Mouse (Mus musculus) kidney, embryonic 16.5 days (tissue): ENCODE data around the gene Kif1b. TPM values are rescaled to one million over a fixed set of nuclear protein-coding genes. Genes with fewer than 3 reads are reported as not detected.
"Not testable (repeated sequence)": the region's sequence is repeated elsewhere in the genome, so short reads cannot be mapped to it uniquely, and the experiment has no call there.

Experiments used
- ATAC-seq: fragments of 200-750 bp; cut with Nextera tagmentation; 2 replicates; pipeline ENCODE4 v1.8.0; 2017; ENCODE audit warnings: moderate TSS enrichment; ENCODE audit not compliant: low FRiP score, low TSS enrichment
- H3K27ac ChIP-seq: fragments of 300-500 bp; sonication (generic); 2 replicates; pipeline ENCODE4 v1.5.1; 2014; ENCODE audit warnings: low read length
- H3K27me3 ChIP-seq: fragments of 300-500 bp; sonication (generic); 2 replicates; pipeline ENCODE4 v1.6.1; 2014; ENCODE audit warnings: low read length, control low read depth, mixed read lengths; ENCODE audit not compliant: insufficient read depth
- H3K36me3 ChIP-seq: fragments of 300-500 bp; sonication (generic); 2 replicates; pipeline ENCODE4 v1.6.1; 2014; ENCODE audit warnings: low read length, control low read depth, mixed read lengths; ENCODE audit not compliant: insufficient read depth
- H3K4me1 ChIP-seq: fragments of 300-500 bp; sonication (generic); 2 replicates; pipeline ENCODE4 v1.6.1; 2014; ENCODE audit warnings: low read length, control low read depth, mixed read lengths; ENCODE audit not compliant: insufficient read depth
- H3K4me2 ChIP-seq: fragments of 300-500 bp; sonication (generic); replicated peaks from 2 replicates; pipeline ENCODE4 v1.6.1; 2014; ENCODE audit warnings: low read depth, low read length
- H3K4me3 ChIP-seq: fragments of 300-500 bp; sonication (generic); 2 replicates; pipeline ENCODE4 v1.5.1; 2014; ENCODE audit warnings: mild to moderate bottlenecking, low read length
- H3K9ac ChIP-seq: fragments of 300-500 bp; sonication (generic); replicated peaks from 2 replicates; pipeline ENCODE4 v1.6.1; 2014; ENCODE audit warnings: low read length
- H3K9me3 ChIP-seq: fragments of 300-500 bp; sonication (generic); 2 replicates; pipeline ENCODE4 v1.6.1; 2016; ENCODE audit warnings: low read length, control low read depth
- WGBS: fragments of 180-500 bp; shearing (Covaris S2); extraction: QIAGEN DNeasy Blood & Tissue Kit; methylation state at CpG from one replicate; pipeline ENCODE4 v1.1.7; 2014; 5-methylcytosine and 5-hydroxymethylcytosine counted together
- polyA plus RNA-seq: library from polyadenylated mRNA; unstranded; fragments of >200 nt; fragmentation: Nextera tagmentation; extraction: Ambion mirVana; gene quantifications from 2 replicates; pipeline ENCODE4 v1.2.1, GENCODE M21; 2015

Kif1b gene
- polyA plus RNA-seq, 1 experiment from 2014 or later = 25.7 TPM

DNA sequence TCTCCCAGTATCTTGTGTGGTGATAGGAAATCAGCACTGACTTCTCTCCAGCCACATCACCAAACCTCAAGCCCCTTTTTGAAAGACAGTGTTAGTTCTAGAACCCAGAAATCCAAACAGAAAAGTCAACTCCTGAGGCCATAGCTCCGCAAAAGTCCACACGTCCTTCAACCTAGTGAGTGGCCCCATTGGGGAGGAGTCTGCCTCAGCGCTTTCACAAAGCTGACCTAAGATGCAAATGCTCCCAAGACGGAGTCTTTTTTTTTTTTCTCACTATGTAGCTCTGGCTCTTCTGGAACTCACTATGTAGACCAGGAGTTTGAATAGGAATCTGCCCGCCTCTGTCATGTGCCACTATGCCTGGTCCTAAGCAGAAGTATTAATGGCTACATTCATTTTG lies 89.0 kb downstream of the Kif1b start:
- Histone ChIP-seq H3K9ac (no peak overlapping the region), H3K27me3 (no peaks in the 10 kb centered on the region), H3K4me2 (no peak overlapping the region), H3K36me3 (peaks cover 35% of the 10 kb centered on the region), H3K9me3 (no peaks in the 10 kb centered on the region), H3K4me1 (peaks cover 10% of the 10 kb centered on the region; the same call in 1 of the 2 replicates), H3K27ac (no peak overlapping the region), H3K4me3 (no peak overlapping the region)
- 86% methylated on average over 5 of the region's 5 CpGs for WGBS
- no peak for ATAC-seq

DNA sequence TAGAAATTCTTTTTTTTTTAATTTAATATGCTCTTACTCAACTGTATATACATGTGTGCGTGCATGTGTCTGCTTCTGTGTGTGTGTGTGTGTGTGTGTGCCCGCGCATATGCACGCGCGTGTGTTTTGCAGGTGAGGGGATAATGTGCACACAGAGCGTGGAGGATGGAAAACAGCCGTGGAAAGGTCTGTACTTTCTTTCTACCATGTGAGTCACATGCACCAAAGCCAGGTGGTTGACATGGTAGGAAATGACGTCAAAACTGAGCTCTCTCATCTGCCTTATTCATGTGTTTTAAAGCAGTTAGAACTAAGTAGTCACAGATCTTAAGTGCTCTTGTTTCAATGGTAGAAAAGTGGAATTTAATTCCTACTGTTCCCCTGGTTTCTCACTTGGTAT lies 91.5 kb downstream of the Kif1b start:
- H3K9ac ChIP-seq = no peak overlapping the region
- WGBS = 84% methylated on average over 9 of the region's 9 CpGs
- peaks cover 10% of the 10 kb centered on the region; the same call in 1 of the 2 replicates for H3K4me1 ChIP-seq
- H3K9me3 ChIP-seq = no peaks in the 10 kb centered on the region
- no peak overlapping the region for H3K4me3 ChIP-seq
- H3K27ac ChIP-seq = no peak overlapping the region
- no peaks in the 10 kb centered on the region for H3K27me3 ChIP-seq
- H3K4me2 ChIP-seq = no peak overlapping the region
- peaks cover 42% of the 10 kb centered on the region for H3K36me3 ChIP-seq
- no peak for ATAC-seq

DNA sequence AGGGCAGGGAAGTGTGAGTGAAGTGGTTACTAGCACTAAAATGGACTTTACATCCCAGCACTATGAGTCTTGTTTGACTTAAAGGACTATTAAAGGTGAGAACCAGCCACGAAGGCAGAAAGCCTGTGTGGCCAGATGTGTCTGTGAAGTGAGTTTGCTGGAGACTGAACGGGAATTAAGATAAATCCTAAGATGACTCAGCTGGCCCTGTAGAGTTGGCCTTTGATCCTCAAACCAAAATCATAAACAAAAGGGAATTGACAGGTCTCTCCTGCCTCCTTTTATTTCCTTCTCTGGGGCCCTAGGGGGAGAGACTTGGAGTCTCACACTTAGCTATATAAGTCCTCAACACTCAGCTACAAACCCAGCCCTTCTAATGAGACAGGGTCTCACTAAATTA lies 92.1 kb downstream of the Kif1b start:
- H3K4me1 ChIP-seq = peaks cover 8% of the 10 kb centered on the region; the same call in 1 of the 2 replicates
- peaks cover 43% of the 10 kb centered on the region for H3K36me3 ChIP-seq
- WGBS = 27% methylated on average over 2 of the region's 2 CpGs
- no peak overlapping the region for H3K27ac ChIP-seq
- H3K9ac ChIP-seq = no peak overlapping the region
- H3K4me3 ChIP-seq = no peak overlapping the region
- no peaks in the 10 kb centered on the region for H3K27me3 ChIP-seq
- H3K4me2 ChIP-seq = no peak overlapping the region
- ATAC-seq = no peak
- no peaks in the 10 kb centered on the region for H3K9me3 ChIP-seq

DNA sequence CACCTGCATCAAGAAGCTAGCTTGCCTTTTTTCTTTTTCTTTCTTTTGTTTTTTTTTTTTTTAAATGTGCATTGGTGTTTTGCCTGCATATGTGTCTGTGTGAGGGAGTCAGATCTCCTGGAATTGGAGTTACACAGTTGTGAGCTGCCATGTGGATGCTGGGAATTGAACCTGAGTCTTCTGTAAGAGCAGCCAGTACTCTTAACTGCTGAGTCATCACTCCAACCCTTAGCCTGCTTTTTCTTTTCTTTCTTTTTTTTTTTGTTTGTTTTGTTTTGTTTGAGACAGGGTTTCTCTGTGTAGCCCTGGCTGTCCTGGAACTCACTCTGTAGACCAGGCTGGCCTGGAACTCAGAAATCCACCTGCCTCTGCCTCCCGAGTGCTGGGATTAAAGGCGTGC lies 93.0 kb downstream of the Kif1b start:
- WGBS = 93% methylated on average over 2 of the region's 2 CpGs
- H3K9ac ChIP-seq, H3K9me3 ChIP-seq, H3K4me2 ChIP-seq, H3K27ac ChIP-seq, H3K4me3 ChIP-seq, H3K4me1 ChIP-seq, H3K27me3 ChIP-seq, ATAC-seq: not testable (repeated sequence)
- peaks cover 43% of the 10 kb centered on the region for H3K36me3 ChIP-seq

DNA sequence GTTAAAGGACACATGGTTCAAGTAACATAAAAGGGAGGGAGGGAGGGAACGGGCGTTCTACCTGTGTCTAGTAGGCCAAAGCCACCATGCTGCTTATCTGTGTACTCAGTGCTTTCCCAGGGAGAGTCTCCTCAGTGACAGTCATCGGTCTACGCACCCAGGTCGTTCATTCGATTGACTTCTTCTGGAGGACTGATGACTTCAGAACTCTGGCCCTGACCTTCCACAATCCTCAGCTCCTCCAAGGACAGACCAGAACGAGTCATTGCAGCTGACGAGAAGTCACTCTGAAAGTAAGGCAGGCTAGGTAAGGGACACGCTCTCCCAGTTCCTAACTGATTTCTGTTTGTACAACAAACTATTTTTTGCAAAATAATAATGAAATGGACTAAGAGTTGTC lies 94.0 kb downstream of the Kif1b start:
- WGBS = 94% methylated on average over 9 of the region's 9 CpGs
- Histone ChIP-seq H3K4me2 (no peak overlapping the region), H3K9me3 (no peaks in the 10 kb centered on the region), H3K36me3 (peaks cover 44% of the 10 kb centered on the region), H3K27ac (no peak overlapping the region), H3K9ac (no peak overlapping the region), H3K27me3 (no peaks in the 10 kb centered on the region), H3K4me3 (no peak overlapping the region), H3K4me1 (no peaks in the 10 kb centered on the region)
- no peak for ATAC-seq

DNA sequence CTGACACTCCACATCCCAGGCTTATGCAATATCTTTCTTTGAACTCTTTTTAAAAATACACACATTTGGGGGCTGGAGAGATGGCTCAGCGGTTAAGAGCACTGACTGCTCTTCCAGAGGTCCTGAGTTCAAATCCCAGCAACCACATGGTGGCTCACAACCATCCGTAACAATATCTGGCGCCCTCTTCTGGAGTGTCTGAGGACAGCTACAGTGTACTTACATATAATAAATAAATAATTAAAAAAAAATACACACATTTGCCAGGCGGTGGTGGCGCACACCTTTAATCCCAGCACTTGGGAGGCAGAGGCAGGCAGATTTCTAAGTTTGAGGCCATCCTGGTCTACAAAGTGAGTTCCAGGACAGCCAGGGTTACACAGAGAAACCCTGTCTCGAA lies 96.1 kb downstream of the Kif1b start:
- H3K27me3 ChIP-seq, H3K9me3 ChIP-seq, H3K27ac ChIP-seq, ATAC-seq, H3K9ac ChIP-seq, H3K4me3 ChIP-seq, H3K4me2 ChIP-seq, H3K4me1 ChIP-seq: not testable (repeated sequence)
- H3K36me3 ChIP-seq = peaks cover 52% of the 10 kb centered on the region
- WGBS = 95% methylated on average over 6 of the region's 6 CpGs

DNA sequence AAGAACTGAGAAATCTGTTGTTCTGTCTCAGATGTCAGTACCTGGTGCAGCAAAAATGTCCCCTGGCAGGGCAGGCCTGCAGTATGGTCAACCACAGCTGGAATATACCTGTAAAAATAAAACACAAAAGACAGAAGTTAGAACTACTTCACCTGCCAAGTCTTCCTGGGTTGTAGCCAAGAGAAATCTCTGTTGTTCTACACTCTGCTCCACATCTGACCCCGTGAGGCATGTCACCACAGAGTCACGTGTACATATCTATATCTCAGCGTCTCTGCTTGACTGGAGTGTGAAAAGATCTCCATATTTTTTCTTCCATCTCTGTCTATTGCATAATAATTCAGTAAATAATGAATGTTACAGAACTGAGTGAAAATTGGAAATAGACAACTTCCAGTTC lies 105.0 kb downstream of the Kif1b start:
- Histone ChIP-seq H3K4me1 (no peaks in the 10 kb centered on the region), H3K4me2 (no peak overlapping the region), H3K36me3 (peaks cover 49% of the 10 kb centered on the region), H3K9me3 (no peaks in the 10 kb centered on the region), H3K27me3 (no peaks in the 10 kb centered on the region), H3K9ac (no peak overlapping the region), H3K4me3 (no peak overlapping the region), H3K27ac (no peak overlapping the region)
- no peak for ATAC-seq
- WGBS = 75% methylated on average over 3 of the region's 3 CpGs

DNA sequence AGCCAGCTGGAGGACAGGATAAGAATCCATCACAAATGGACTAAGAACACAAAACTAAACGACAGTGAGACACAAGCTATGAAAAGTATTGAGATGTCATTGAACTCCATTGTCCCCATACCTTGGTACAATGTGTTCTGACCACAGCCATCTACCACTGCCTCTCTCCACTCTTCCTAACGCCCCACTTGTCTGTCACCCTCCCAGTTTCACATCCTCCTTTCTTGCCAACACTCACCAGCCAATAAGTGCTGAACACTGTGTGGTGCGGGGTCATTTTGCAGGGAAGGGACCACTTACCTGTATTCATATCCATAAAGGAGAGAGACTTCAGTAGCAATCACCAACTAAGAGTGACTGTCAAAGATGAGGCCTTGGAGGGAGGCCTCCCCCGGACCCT lies 106.4 kb downstream of the Kif1b start:
- H3K27me3 ChIP-seq = no peaks in the 10 kb centered on the region
- no peaks in the 10 kb centered on the region for H3K9me3 ChIP-seq
- H3K4me3 ChIP-seq = no peak overlapping the region
- no peak overlapping the region for H3K27ac ChIP-seq
- no peak overlapping the region for H3K9ac ChIP-seq
- no peaks in the 10 kb centered on the region for H3K4me1 ChIP-seq
- H3K4me2 ChIP-seq = no peak overlapping the region
- 92% methylated on average over 4 of the region's 4 CpGs for WGBS
- peaks cover 40% of the 10 kb centered on the region for H3K36me3 ChIP-seq
- ATAC-seq = no peak

DNA sequence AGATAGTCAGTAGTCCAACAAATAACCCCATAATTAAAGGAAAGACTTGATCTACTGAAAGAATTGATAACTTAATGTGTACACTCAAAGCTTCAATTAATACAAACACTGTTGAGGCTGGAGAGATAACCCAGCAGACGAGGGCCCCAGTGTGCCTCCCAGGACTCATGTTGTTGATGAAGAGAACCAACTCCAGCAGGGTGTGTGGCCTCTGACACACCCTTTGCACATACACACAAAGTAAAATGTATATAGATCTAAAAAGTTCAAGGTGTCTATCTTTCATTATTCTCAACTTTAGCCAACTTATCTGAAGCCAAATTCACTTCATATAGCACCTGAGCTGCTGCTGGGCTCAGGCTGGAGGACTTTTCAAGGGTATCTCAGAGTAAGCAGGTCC lies 110.3 kb downstream of the Kif1b start:
- Histone ChIP-seq H3K9ac (no peak overlapping the region), H3K27ac (no peak overlapping the region), H3K27me3 (no peaks in the 10 kb centered on the region), H3K9me3 (no peaks in the 10 kb centered on the region), H3K4me2 (no peak overlapping the region), H3K4me1 (no peaks in the 10 kb centered on the region), H3K4me3 (no peak overlapping the region), H3K36me3 (peaks cover 27% of the 10 kb centered on the region)
- WGBS = 76% methylated on average over 1 of the region's 1 CpGs
- no peak for ATAC-seq

DNA sequence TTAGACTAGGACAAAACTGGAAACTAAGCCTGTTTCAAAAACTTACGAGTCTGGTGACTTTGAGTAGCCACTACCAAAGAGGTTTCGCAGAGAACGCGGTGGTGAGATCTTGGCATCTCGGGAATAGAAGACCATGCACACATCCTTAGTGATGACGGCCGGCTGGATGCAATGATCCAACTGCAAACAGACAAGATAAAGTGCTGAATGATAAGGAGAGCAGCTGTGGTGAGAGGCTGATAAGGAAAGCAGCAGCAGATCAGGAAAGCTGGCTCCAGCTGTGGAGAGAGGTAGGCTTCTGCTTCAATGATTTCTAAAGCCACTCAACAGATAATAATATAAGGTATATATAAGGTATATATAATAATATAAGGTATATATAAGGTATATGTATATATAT lies 116.4 kb downstream of the Kif1b start:
- no peak for ATAC-seq
- Histone ChIP-seq H3K4me3 (no peak overlapping the region), H3K27ac (no peak overlapping the region), H3K4me1 (no peaks in the 10 kb centered on the region), H3K27me3 (no peaks in the 10 kb centered on the region), H3K36me3 (peaks cover 26% of the 10 kb centered on the region), H3K4me2 (no peak overlapping the region), H3K9ac (no peak overlapping the region), H3K9me3 (no peaks in the 10 kb centered on the region)
- 90% methylated on average over 7 of the region's 7 CpGs for whole genome bisulfite sequencing

DNA sequence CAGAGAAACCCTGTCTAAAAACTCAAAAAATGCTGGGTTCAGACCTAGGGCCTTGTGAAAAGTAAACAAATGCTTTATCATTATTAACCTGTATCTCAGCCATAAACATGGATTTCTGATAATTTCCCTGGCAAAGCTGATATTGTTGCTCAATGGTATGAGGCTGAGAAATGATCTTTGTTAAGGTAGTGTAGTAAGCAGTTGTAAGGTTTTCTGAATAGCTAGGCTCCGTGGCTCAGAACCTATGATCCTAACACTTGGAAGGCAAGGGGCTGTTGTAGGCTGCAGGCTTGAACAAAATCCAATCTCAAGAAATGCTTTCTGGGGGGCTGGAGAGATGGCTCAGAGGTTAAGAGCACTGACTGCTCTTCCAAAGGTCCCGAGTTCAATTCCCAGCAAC lies 118.9 kb downstream of the Kif1b start:
- H3K9me3 ChIP-seq = no peaks in the 10 kb centered on the region
- H3K27ac ChIP-seq = no peak overlapping the region
- H3K36me3 ChIP-seq = peaks cover 40% of the 10 kb centered on the region
- 97% methylated on average over 2 of the region's 2 CpGs for WGBS
- no peaks in the 10 kb centered on the region for H3K27me3 ChIP-seq
- no peak overlapping the region for H3K4me2 ChIP-seq
- H3K9ac ChIP-seq = no peak overlapping the region
- H3K4me1 ChIP-seq = no peaks in the 10 kb centered on the region
- no peak for ATAC-seq
- H3K4me3 ChIP-seq = no peak overlapping the region
